Mouse (Mus musculus) left cerebral cortex, postnatal 10 days (tissue): ENCODE results near the gene Nectin2. TPM values are rescaled to one million over a fixed set of nuclear protein-coding genes. Genes with fewer than 3 reads are reported as not detected.

Experiments used
- DNase-seq, 2 experiments: peaks; one replicate each; pipeline ENCODE4 v3.0.0; 2021 to 2022; ENCODE audit warnings: low spot score in 2 of 2, mixed read lengths in 1 of 2; ENCODE audit errors: extremely low spot score in 1 of 2
- intact Hi-C: fragments of 180-260 bp; cut with DNase I; formaldehyde crosslinking; loops from one replicate; pipeline ENCODE4 v1.15.1; 2025
- total RNA-seq, 2 experiments: library from RNA; stranded (reverse); gene quantifications; 2 replicates each; pipeline ENCODE4 v1.2.3; 2021

Nectin2 gene
- total RNA-seq, 2 experiments from 2014 or later, result 18.9 to 22.0 TPM

GRCm38 (mm10) chr7:19770984-19771391 is 20.7 kb upstream of the Nectin2 start, which contains the start of gene Bcam:
Bcam (minus strand) TSS chr7:19771016.
- peak in 1 of 2 experiments; percentile 36 for DNase-seq
- intact Hi-C loops, result no loop called here

- intact Hi-C loops, result no loop called here
Observed at GRCm38 (mm10) chr7:19770375-19770754, 20.1 kb upstream of the Nectin2 start.

GRCm38 (mm10) chr7:19769434-19770374 is 19.4 kb upstream of the Nectin2 start:
- DNase-seq, result no peak
- intact Hi-C loops, result no loop called here

More at GRCm38 (mm10) chr7:19770375-19770754, 20.1 kb upstream of the Nectin2 start:
- DNase-seq, result peak in 1 of 2 experiments; percentile 85

GRCm38 (mm10) chr7:19769001-19769400 is 18.7 kb upstream of the Nectin2 start:
- intact Hi-C loops, result no loop called here
- no peak for DNase-seq

GRCm38 (mm10) chr7:19768251-19768650 is 18.0 kb upstream of the Nectin2 start:
- no peak for DNase-seq
- intact Hi-C loops, result no loop called here

- peak in 1 of 2 experiments; percentile 35 for DNase-seq
- intact Hi-C loops, result no loop called here
Observed at GRCm38 (mm10) chr7:19764581-19764980, 14.3 kb upstream of the Nectin2 start.

GRCm38 (mm10) chr7:19763829-19764477 is 13.7 kb upstream of the Nectin2 start:
- no peak for DNase-seq
- intact Hi-C loops, result no loop called here

- intact Hi-C loops, result no loop called here
- DNase-seq, result no peak
Observed at GRCm38 (mm10) chr7:19762283-19762682, 12.0 kb upstream of the Nectin2 start.

GRCm38 (mm10) chr7:19760021-19760420 is 9.7 kb upstream of the Nectin2 start:
- intact Hi-C loops, result no loop called here
- DNase-seq, result no peak

GRCm38 (mm10) chr7:19758623-19759022 is 8.3 kb upstream of the Nectin2 start:
- DNase-seq, result no peak
- intact Hi-C loops, result no loop called here

- DNase-seq, result peak in 1 of 2 experiments; percentile 87
- intact Hi-C loops, result no loop called here
Observed at GRCm38 (mm10) chr7:19755851-19756786, 5.8 kb upstream of the Nectin2 start.

GRCm38 (mm10) chr7:19755008-19755407 is 4.7 kb upstream of the Nectin2 start:
- intact Hi-C loops, result no loop called here
- DNase-seq, result no peak

- DNase-seq, result no peak
- intact Hi-C loops, result no loop called here
Observed at GRCm38 (mm10) chr7:19754065-19754464, 3.8 kb upstream of the Nectin2 start.

GRCm38 (mm10) chr7:19753587-19753986 is 3.3 kb upstream of the Nectin2 start:
- intact Hi-C loops, result no loop called here
- DNase-seq, result peak in 1 of 2 experiments; percentile 74

- DNase-seq, result no peak
- intact Hi-C loops, result no loop called here
Observed at GRCm38 (mm10) chr7:19752652-19753051, 2.4 kb upstream of the Nectin2 start.

GRCm38 (mm10) chr7:19751070-19751383 is 744 bp upstream of the Nectin2 start:
- no peak for DNase-seq
- intact Hi-C loops, result loop anchor here (2.0 kb wide), 1 partner anchor 40 kb away; no protein-coding TSS in a partner anchor

- intact Hi-C loops, result loop anchor here (2.0 kb wide), 1 partner anchor 41 kb away; no protein-coding TSS in a partner anchor
- peak; percentile 95 to 99 for DNase-seq
Observed at GRCm38 (mm10) chr7:19749389-19750216, 680 bp downstream of the Nectin2 start.
